Mouse (Mus musculus): ENCODE measurements around the gene Ywhaq. TPM values are rescaled to one million over a fixed set of nuclear protein-coding genes. Genes with fewer than 3 reads are reported as not detected.

The Ywhaq gene
- 1,175 and 1,209 TPM in 2 replicates for polyA plus RNA-seq (2016; fragmentation: Nextera tagmentation; extraction: Ambion mirVana)

DNA sequence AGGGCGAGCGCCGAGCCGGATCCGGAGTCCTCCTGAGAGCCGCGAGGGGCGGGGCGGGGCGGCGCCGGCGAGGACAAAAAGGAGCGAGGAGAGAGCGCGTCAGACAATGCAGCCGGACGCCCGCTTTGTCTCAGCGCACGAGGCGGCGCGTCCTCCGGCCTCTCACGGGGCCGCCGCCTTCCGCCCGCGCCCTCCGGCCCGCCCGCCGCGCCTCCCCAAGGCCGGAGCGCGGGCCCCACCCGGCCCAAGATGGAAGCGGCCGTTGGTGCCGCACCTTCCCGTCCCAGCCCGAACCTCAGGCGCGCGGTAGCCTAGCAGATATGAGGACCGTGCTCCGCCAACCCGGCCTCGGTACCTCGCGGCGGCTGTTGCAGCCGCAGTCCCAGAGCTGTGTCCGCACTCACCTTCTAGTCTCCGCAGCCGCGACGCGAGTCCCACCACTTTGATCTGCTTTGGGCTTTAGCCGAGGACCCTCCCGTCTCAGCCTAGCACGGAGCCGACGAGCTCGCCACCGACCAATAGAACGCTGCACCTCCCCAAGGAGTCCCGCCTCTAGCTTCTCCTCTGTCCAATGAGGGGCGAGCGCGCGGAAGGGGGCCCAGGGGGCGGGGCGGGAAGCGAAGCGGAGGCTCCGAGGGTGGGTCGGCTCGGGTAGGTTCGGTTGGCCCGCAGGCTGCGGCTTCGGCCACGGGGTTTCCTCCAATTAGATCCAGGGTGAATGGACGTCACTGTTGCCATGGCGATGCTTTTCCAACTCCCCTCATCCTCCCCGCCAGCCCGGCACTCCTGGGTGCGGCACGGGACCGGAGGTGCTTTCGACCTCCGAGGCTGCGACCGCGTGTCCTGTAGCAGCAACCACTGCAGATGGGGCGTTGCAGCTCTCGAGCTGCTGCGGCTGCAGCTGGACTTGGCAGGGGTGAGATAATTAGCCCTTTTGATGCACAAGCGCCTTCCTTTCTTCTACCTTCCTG, at the start of gene Ywhaq:
Gene Ywhaq, minus strand, starts transcription at position 538 of the 971 bp plus-strand sequence.
- H3K4me1 ChIP-seq: peaks cover 19% of the 10 kb centered on the region; the same call in 1 of the 2 replicates
- H3K4me2 ChIP-seq (replicated peaks): peak within 1 kb of the TSS; percentile 70
- peak; percentile 100 for ATAC-seq (ENCODE audit: low FRiP score, low read depth)
- peaks cover 35% of the 10 kb centered on the region for H3K36me3 ChIP-seq
- H3K9ac ChIP-seq (replicated peaks): peak within 1 kb of the TSS; percentile 98
- peaks cover 20% of the 10 kb centered on the region for H3K9me3 ChIP-seq
- H3K27me3 ChIP-seq: no peaks in the 10 kb centered on the region
- H3K4me3 ChIP-seq: peak within 1 kb of the TSS; percentile 88
- WGBS: under 1% methylated on average over 102 of the region's 103 CpGs
- H3K27ac ChIP-seq (replicated peaks): peak within 1 kb of the TSS; percentile 100

GRCm38 (mm10) chr12:21463448-21463891, 46.0 kb upstream of the Ywhaq start:
- Histone ChIP-seq H3K4me2 (replicated peaks) (no peak overlapping the region), H3K4me1 (0 out of 2 replicates have a peak, but pooled peaks cover 7% of the 10 kb centered on the region), H3K4me3 (no peak overlapping the region), H3K36me3 (no peaks in the 10 kb centered on the region), H3K9ac (replicated peaks) (no peak overlapping the region), H3K27me3 (no peaks in the 10 kb centered on the region), H3K27ac (replicated peaks) (no peak overlapping the region), H3K9me3 (no peaks in the 10 kb centered on the region)
- 53% methylated on average over 5 of the region's 5 CpGs for WGBS
- no peak; the same call in 1 of the 2 replicates for ATAC-seq (ENCODE audit: low FRiP score, low read depth)

DNA sequence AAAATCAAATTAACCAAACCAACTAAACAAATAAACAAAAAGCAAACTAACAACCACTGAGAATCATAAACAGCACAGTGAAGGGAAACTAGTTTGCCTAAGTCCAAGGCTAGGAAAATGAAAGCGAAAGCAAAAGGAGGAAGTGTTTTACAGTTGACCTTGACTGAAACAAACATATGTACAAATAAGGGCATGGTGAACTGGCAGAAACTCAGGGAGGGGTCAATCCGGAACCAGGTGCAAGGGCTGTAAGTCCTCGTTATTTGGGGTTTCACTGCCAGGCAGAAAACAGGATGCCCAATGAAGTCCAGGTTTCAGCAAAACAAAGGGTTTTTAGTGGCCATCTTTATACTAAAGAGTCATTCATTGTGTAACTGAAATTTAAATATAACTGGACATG, 45.2 kb upstream of the Ywhaq start:
- no peak overlapping the region for H3K4me3 ChIP-seq
- no peak for ATAC-seq (ENCODE audit: low FRiP score, low read depth)
- H3K4me2 ChIP-seq (replicated peaks): no peak overlapping the region
- no peaks in the 10 kb centered on the region for H3K27me3 ChIP-seq
- no peaks in the 10 kb centered on the region for H3K9me3 ChIP-seq
- no peak overlapping the region for H3K27ac ChIP-seq (replicated peaks)
- WGBS: 87% methylated on average over 3 of the region's 3 CpGs
- H3K9ac ChIP-seq (replicated peaks): no peak overlapping the region
- no peaks in the 10 kb centered on the region for H3K36me3 ChIP-seq
- H3K4me1 ChIP-seq: 0 out of 2 replicates have a peak, but pooled peaks cover 7% of the 10 kb centered on the region

- H3K9ac ChIP-seq (replicated peaks): no peak overlapping the region
- no peak overlapping the region for H3K4me3 ChIP-seq
- H3K27ac ChIP-seq (replicated peaks): no peak overlapping the region
- H3K4me2 ChIP-seq (replicated peaks): no peak overlapping the region
- no peak for ATAC-seq (ENCODE audit: low FRiP score, low read depth)
- H3K4me1 ChIP-seq: 0 out of 2 replicates have a peak, but pooled peaks cover 7% of the 10 kb centered on the region
- 89% methylated on average over 4 of the region's 4 CpGs for WGBS
- H3K27me3 ChIP-seq: no peaks in the 10 kb centered on the region
- H3K9me3 ChIP-seq: no peaks in the 10 kb centered on the region
- H3K36me3 ChIP-seq: no peaks in the 10 kb centered on the region
These were observed 42.2 kb upstream of the Ywhaq start for GRCm38 (mm10) chr12:21459681-21460080.

DNA sequence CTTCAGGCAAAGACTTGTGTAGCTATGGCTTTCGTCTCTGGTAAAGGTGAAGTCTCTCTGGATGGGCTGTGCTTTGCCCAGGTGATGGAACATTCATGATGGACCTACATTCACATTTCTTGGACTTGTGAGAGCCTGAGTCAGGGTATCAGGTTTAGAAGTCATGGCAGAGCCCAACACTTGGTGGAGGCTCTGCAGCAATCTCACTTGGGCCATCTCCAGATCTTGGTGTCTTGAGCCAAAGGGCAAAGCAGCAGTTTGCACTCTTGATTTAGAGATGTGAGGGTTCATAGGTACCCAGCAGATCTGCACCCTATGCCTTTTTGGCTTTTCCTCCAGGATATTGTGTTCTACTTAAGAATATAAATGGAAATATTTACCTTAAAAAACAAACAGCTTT, 38.6 kb upstream of the Ywhaq start:
- no peak for ATAC-seq (ENCODE audit: low FRiP score, low read depth)
- 89% methylated on average over 1 of the region's 1 CpGs for WGBS
- no peak overlapping the region for H3K4me3 ChIP-seq

DNA sequence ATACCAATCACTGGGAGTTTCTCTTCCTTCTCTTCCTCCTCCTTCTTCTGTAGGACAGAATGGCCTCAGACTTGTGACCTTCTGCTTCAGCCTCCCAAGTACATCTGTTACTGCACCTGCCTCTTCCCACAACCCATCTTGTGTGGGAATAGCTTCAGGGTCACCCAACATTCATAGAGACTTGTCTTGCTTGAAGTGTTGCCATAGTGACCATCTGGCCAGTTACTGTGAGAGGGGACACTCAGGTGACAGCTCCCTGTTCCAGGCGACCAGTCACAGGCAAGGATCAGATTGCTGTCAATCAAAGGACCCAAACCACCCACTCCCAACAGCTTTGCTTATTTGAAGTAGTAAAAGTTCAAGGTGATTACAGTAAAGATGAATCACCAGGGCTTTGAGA, 34.3 kb upstream of the Ywhaq start:
- 41% methylated on average over 1 of the region's 1 CpGs for WGBS
- no peak overlapping the region for H3K9ac ChIP-seq (replicated peaks)
- no peak for ATAC-seq (ENCODE audit: low FRiP score, low read depth)
- H3K27ac ChIP-seq (replicated peaks): no peak overlapping the region
- no peaks in the 10 kb centered on the region for H3K36me3 ChIP-seq
- H3K27me3 ChIP-seq: no peaks in the 10 kb centered on the region
- H3K9me3 ChIP-seq: no peaks in the 10 kb centered on the region
- no peak overlapping the region for H3K4me2 ChIP-seq (replicated peaks)
- no peaks in the 10 kb centered on the region for H3K4me1 ChIP-seq
- no peak overlapping the region for H3K4me3 ChIP-seq

More for the DNA sequence above, 38.6 kb upstream of the Ywhaq start:
- H3K27ac ChIP-seq (replicated peaks): no peak overlapping the region
- no peak overlapping the region for H3K4me2 ChIP-seq (replicated peaks)
- no peaks in the 10 kb centered on the region for H3K9me3 ChIP-seq
- no peak overlapping the region for H3K9ac ChIP-seq (replicated peaks)
- no peaks in the 10 kb centered on the region for H3K36me3 ChIP-seq
- no peaks in the 10 kb centered on the region for H3K4me1 ChIP-seq
- H3K27me3 ChIP-seq: no peaks in the 10 kb centered on the region

GRCm38 (mm10) chr12:21451351-21451750, 33.9 kb upstream of the Ywhaq start:
- Histone ChIP-seq H3K9ac (replicated peaks) (no peak overlapping the region), H3K4me1 (no peaks in the 10 kb centered on the region), H3K9me3 (no peaks in the 10 kb centered on the region), H3K4me2 (replicated peaks) (no peak overlapping the region), H3K4me3 (no peak overlapping the region), H3K27ac (replicated peaks) (no peak overlapping the region), H3K36me3 (no peaks in the 10 kb centered on the region), H3K27me3 (no peaks in the 10 kb centered on the region)
- ATAC-seq (ENCODE audit: low FRiP score, low read depth): no peak
- 91% methylated on average over 2 of the region's 2 CpGs for WGBS

DNA sequence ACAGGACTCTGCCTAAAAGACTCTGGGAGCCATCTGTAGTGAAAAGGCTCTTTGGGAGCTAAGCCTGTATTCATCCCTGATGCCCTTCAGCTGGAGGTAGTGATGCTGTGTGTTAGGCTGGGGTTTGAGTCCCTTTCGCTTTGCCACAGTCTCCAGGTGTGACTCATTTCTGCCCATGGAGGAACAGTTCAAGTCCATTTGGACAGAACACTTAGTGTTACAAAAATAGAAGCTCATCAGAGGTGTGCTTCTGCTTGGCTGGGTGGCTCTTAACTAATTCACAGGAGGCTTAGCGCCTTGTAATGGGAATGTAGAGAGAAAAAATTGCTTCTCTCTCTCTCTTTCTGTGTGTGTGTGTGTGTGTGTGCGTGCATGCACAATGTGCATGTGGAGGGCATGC, 26.3 kb upstream of the Ywhaq start:
- 93% methylated on average over 3 of the region's 3 CpGs for WGBS

DNA sequence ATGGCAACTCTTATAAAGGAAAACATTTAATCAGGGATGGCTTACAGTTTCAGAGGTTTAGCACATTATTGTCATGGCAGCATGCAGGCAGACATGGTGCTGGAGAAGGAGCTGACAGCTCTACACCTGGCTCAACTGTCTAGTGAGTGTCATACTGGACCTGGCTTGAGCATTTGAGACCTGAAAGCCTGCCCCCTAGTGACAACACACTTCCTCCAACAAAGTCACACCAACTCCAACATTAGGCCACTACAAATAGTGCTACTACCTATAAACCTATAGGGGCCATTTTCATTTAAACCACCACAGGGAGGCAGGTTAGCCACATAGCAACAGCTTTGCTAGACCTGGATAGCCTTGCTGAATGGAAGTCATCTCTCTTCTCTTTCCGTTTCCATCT, 24.4 kb upstream of the Ywhaq start:
- Histone ChIP-seq H3K36me3 (no peaks in the 10 kb centered on the region), H3K9ac (replicated peaks) (no peak overlapping the region), H3K27me3 (no peaks in the 10 kb centered on the region), H3K4me3 (no peak overlapping the region), H3K4me2 (replicated peaks) (no peak overlapping the region), H3K4me1 (no peaks in the 10 kb centered on the region), H3K27ac (replicated peaks) (no peak overlapping the region), H3K9me3 (no peaks in the 10 kb centered on the region)
- ATAC-seq (ENCODE audit: low FRiP score, low read depth): no peak
- 85% methylated on average over 1 of the region's 1 CpGs for WGBS

More for the DNA sequence above, 26.3 kb upstream of the Ywhaq start:
- Histone ChIP-seq H3K4me2 (replicated peaks) (no peak overlapping the region), H3K27me3 (no peaks in the 10 kb centered on the region), H3K36me3 (no peaks in the 10 kb centered on the region), H3K4me1 (no peaks in the 10 kb centered on the region), H3K4me3 (no peak overlapping the region), H3K9me3 (no peaks in the 10 kb centered on the region), H3K27ac (replicated peaks) (no peak overlapping the region), H3K9ac (replicated peaks) (no peak overlapping the region)
- no peak for ATAC-seq (ENCODE audit: low FRiP score, low read depth)

- Histone ChIP-seq H3K27ac (replicated peaks) (no peak overlapping the region), H3K4me1 (no peaks in the 10 kb centered on the region), H3K4me2 (replicated peaks) (no peak overlapping the region), H3K9me3 (no peaks in the 10 kb centered on the region), H3K27me3 (no peaks in the 10 kb centered on the region), H3K9ac (replicated peaks) (no peak overlapping the region), H3K36me3 (no peaks in the 10 kb centered on the region), H3K4me3 (no peak overlapping the region)
- ATAC-seq (ENCODE audit: low FRiP score, low read depth): no peak
- WGBS: 62% methylated on average over 9 of the region's 9 CpGs
These were observed 22.0 kb upstream of the Ywhaq start for GRCm38 (mm10) chr12:21439428-21439827.

GRCm38 (mm10) chr12:21438750-21439394, 21.4 kb upstream of the Ywhaq start:
- no peak for ATAC-seq (ENCODE audit: low FRiP score, low read depth)
- Histone ChIP-seq H3K9me3 (no peaks in the 10 kb centered on the region), H3K9ac (replicated peaks) (no peak overlapping the region), H3K27me3 (no peaks in the 10 kb centered on the region), H3K4me1 (no peaks in the 10 kb centered on the region), H3K4me2 (replicated peaks) (no peak overlapping the region), H3K27ac (replicated peaks) (no peak overlapping the region), H3K4me3 (no peak overlapping the region), H3K36me3 (no peaks in the 10 kb centered on the region)
- WGBS: 75% methylated on average over 4 of the region's 4 CpGs

DNA sequence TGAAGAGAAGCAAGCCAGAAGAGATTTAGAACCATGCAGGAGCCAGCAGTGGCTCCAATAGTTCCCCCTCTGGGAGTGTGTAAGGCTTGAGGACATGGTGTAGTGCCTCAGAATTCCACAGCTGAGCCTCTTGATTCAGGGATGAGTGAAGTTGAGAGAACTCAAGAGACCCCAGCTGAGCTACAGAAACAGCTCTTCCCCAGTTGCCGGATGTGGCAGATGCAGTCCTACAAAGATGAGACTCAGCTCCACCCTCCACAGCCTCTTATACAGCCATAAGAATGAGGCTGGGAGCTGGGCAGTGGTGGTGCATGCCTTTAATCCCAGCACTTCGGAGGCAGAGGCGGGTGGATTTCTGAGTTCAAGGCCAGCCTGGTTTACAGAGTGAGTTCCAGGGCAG, 20.9 kb upstream of the Ywhaq start:
- Histone ChIP-seq H3K4me1 (no peaks in the 10 kb centered on the region), H3K9me3 (no peaks in the 10 kb centered on the region), H3K27me3 (no peaks in the 10 kb centered on the region), H3K4me2 (replicated peaks) (no peak overlapping the region), H3K27ac (replicated peaks) (no peak overlapping the region), H3K9ac (replicated peaks) (no peak overlapping the region), H3K36me3 (no peaks in the 10 kb centered on the region), H3K4me3 (no peak overlapping the region)
- no peak for ATAC-seq (ENCODE audit: low FRiP score, low read depth)
- WGBS: 81% methylated on average over 3 of the region's 3 CpGs

All from midbrain, embryonic 12.5 days (tissue).